Mouse (Mus musculus) 3T3-L1 (cell line): Measurements from ENCODE around the gene Vps41.
A peak's percentile ranks its signal among the peaks of the same experiment; 100 is the strongest.

ENCODE experiments used
- DNase-seq: peaks from one replicate; pipeline ENCODE4 v3.0.0-alpha.2; 2015; ENCODE audit warnings: low read depth, low spot score

Vps41 gene

DNA sequence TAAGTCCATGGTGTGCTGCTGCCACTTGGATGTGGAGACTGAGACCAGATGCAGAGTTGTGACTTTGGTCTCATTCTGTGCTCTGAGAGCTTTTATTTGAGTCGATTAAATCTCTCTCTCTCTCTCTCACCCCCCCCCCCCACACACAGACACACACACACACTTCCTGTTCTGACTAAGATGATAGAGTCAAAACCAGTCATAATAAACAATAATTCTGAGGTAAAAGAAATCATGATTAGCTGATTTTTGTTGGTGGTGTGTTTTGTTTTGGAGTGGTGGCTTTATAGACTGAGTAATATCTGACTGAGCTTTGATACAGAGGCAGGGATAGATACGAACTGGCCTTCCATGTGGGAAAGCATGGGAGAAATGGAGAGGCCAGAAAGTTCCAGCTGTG is 74.6 kb downstream of the Vps41 start:
- DNase-seq: no peak

- DNase-seq: no peak
These were observed 77.4 kb downstream of the Vps41 start for GRCm38 (mm10) chr13:18794454-18794853.

DNA sequence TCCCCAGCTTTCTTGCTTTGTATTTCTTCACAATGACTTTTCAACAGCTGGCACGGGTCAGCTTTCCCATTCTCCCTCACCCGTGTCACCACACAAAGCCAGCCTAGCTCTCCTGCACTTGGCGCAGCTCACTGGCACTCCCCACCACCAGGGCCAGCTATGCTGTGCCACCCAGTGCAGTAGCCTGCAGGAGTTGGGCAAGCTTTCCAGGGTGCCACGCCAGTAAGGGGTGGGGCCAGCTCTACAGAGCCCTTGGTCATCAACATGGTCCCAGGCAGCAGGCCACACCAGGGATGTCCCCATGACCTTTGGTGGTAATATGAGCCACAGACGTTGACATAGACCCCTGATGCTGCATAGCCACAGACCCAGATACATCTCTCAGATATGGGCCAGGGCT is 80.5 kb downstream of the Vps41 start:
- no peak for DNase-seq

GRCm38 (mm10) chr13:18800434-18800833 is 83.3 kb downstream of the Vps41 start:
- no peak for DNase-seq

- DNase-seq: no peak
These were observed 92.4 kb downstream of the Vps41 start for GRCm38 (mm10) chr13:18809465-18809864.

DNA sequence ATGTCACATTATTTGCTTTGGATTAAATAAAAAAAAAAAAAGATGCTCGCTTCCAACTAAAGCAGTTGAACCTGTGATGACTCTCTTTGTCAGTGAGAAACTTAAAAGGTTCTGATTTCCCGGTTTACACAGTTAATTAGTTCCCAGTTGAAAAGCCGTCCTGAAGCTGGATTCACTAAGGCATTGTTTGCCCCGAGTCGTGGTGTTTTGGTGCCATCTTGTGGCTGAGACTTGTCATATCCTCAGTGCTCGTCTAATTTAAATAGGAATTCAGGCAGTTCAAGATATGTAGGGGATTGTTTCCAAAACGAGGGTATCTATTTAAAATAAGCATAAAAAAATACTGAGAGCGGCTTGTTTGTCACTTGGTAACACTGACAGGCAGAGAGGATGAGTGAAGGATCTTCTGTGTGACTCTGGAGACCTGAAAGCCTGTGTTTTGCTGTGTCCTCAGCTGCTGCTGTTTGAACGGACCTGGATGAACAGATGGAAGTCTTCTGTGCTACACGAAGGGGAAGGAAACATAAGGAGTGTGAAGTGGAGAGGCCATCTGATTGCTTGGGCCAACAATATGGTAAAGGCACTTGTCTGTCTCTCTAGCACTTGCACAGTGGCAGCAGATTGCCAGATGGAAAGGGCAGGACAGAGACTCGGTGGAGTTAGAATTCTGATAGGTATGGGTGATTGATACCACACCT is 93.0 kb downstream of the Vps41 start:
- DNase-seq: peak; percentile 74

GRCm38 (mm10) chr13:18824420-18825123 is 107.5 kb downstream of the Vps41 start:
- DNase-seq: no peak

DNA sequence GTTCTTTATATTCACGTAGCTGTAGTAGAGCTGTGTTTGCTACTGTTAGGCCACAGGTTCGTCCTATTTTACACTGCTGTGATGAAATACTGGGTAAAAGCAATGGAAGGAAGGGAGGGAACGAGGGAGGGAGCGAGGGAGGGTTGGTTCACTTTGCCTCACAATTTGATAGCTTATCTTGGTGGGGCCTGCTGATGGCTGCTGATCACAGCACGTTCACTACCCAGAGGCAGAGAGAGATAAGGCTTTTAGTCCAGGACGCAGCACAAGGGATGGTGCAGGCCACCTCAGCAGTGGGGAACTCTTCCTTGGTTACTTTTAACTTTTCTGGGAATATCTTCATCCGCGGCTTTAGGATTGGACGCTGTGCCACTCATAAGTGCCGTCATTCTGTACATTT is 109.9 kb downstream of the Vps41 start:
- DNase-seq: no peak

DNA sequence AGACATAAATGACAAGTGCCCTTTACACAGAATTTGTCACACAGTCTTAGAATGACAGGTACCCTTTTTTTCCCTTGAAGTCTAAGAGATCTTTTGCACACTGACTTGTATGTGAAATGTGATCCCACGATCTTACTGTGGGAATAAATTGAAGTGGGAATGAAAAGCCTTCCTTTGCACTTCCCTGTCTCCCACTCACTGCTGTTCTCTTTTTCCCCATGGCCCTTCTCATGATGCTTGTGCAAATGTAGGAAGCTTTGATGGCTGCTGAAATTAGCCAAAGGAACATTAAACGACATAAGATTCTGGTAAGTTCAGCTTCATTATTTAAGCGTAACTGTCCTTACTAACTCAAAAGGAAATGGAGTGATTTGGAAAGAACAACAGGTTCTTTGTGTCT is 113.4 kb downstream of the Vps41 start:
- no peak for DNase-seq

DNA sequence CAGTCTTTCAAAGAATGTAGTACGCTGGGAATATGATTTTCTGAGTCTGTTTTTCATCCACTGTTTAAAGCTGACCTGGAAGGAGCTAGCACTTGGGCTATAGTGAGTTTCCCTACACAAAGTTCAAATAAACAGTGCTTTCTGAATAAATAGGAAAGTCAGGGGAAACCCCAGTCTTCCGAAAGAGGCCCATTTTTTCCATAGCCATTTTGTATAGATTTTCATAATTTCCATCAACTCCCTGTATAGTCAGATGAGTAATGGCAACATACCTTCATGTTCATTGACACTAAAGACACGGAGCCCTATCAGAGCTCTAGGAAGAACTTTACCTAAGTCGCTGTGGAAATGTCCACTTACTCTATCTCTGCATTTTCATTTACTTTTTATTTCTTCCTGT is 122.1 kb downstream of the Vps41 start:
- DNase-seq: no peak

DNA sequence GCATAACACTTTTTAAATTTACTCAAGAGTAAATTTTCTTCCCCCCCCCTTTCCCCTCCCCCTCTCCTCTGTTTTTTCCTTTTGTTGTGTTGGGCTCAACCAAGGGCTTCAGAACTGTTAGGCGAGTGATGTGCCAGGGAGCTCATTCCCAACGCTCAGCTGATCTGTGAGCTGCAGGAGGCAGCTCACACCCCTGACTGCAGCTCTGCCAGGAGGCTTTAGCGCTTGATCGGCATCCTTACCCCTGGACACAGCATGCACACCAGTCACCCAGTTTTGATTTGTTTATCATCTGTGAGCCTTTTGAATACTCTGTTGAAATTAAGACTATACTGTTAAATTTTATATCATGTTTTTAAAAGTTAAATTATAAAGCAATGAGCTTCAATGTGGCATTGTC is 123.3 kb downstream of the Vps41 start:
- no peak for DNase-seq

DNA sequence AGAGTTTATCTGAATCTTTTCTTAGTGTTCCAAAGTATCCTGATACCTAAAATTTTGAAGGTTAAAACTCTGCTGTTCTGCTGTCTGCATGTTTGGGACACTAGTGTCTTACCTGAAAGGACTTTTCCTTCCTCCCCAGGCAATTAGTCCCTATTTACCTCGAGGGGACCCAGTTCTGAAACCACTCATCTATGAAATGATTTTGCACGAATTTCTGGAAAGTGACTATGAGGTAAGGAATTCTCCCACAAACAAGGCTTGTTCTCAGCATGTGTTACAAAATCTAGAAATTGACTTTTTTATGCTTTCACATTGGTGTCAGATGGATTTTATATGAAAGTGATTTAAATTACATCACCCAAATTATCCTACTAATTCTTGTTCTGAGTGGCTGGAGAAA is 123.9 kb downstream of the Vps41 start:
- DNase-seq: no peak

GRCm38 (mm10) chr13:18841752-18842282 is 124.7 kb downstream of the Vps41 start:
- DNase-seq: no peak

- no peak for DNase-seq
These were observed 125.5 kb downstream of the Vps41 start for GRCm38 (mm10) chr13:18842556-18842955.

DNA sequence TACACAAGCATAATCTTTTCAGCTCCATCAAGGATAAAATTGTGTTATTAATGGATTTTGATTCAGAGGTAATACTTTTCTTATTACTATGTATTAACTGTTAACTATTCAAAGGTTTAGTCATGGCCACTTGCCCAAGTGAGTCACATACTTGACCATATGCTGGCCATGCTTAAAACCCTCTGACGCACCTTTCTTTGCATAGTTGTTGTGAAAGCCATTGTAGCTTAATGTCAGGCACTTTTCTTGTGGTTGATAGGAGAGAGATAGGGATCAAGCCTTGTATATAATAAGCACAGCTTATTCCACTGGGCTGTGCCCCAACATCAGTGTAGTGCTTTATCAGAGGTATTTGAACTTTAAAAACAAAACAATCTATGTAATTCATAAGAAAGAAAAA is 126.5 kb downstream of the Vps41 start:
- DNase-seq: peak; percentile 7

GRCm38 (mm10) chr13:18847386-18847785 is 130.3 kb downstream of the Vps41 start:
- no peak for DNase-seq

DNA sequence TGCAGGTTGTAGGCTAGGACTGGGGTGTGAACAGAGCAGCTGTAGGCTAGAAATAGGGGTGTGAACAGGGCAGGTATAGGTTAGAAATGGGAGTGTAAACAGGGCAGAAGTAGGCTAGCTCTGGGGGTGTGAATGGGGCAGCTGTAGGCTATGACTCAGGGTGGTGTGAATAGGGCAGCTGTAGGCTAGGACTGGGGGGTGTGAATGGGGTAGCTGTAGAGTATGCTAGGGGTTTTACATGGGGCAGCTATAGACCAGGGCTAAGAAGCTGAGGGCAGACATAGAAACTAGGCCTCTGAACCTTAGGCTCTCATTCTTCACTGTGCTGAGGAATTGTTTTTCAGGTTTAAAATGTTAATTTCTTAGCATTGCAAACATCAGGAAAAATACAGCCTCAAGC is 132.5 kb downstream of the Vps41 start:
- no peak for DNase-seq

- no peak for DNase-seq
These were observed 134.1 kb downstream of the Vps41 start for GRCm38 (mm10) chr13:18851182-18851581.

DNA sequence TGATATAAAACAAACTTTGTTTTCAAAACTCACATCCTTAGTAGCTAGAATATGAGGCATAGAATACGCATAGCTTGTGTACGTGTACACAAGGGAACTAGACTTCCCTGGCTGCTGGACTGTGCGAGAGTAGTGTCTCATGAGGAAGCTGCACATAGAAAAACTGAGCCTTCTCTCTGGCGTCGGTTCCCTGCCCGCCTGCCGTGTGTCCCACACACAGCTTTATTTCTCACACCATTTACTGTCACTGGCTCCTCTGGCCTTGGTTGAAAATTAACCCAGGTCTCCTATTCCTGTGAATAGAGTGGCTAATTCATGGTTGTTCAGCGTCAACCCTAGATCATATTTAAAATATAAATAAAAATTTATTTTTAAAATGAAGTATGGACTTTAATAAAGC is 135.6 kb downstream of the Vps41 start:
- DNase-seq: no peak

DNA sequence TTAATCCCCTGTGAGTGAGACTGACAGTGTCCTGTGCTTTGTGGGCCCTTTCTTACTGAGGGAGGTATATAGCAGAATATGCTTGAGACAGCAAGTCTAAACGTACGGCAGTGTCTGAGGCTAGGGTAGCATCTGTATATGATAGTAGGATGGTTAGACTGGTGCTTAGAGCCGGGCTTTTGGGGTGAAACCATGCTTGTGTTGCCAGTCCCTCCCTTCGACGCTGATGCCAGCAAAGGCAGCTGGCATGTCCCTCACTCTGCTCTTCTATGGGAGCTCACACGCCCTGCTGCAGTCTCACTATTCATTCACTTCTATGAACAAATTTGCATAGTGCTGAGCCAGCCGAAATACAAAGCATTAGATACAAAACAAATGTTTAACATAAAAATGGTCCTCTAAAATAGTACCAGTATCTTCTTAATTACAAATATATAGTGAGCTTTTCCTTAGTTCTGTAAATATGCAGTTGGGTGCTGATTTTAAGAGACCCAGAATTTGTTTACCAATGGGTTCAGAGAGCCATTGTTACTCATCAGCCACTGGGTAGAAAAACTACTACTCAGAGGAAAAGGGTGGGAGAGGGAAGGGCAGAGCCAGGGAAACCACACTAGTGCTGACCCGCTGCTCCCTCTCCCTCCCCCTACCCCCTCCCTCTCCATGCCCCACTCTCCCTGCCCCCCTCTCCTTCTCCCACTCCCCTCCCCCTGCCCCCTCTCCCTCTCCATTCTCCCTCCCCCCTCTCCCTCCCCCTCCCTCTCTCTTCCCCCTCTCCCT is 139.1 kb downstream of the Vps41 start:
- no peak for DNase-seq

GRCm38 (mm10) chr13:18858183-18858582 is 141.1 kb downstream of the Vps41 start:
- DNase-seq: no peak

DNA sequence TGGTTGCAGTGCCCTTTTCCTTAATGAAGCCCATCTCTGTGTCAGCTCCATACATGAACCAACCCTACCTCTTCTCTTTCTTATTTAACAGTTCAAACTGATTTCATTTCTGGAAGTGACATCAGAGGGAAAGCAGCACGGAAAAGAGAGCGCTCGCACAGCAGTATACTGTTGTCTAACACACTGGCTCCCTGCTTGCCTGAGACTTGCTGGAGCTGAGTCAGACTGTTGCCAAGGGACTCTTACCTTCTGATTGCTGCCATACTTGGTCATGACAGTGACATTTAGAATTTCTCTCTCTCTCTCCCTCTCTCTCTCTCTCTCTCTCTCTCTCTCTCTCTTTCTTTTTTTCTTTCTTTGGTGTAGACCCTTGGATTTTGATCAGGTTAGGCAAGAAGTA is 142.3 kb downstream of the Vps41 start:
- DNase-seq: no peak
